Mouse (Mus musculus): ENCODE data around the gene Zfp422. TPM values are rescaled to one million over a fixed set of nuclear protein-coding genes. Genes with fewer than 3 reads are reported as not detected.

Gene Zfp422
- polyA plus RNA-seq, 1 experiment = 32.4 TPM

DNA sequence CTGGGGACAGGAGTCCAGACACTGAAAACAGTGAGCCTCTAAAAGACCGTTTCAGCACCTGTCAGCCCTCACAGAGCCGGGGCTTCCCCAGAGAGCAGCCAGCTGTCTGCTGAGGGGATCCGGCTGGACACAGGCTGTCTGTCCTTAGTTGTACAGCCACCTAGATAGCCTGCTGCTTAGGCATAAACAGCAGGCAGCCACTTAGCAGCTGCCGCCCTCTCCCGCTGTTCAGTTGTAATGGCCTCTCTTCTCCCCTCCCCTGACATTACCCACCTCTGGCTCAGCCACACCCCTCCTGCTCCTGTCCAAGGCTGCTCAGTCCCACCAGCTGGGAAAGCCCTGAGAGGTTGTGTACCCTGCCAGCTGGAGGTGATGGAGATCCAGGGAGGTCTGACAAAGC lies 42.2 kb upstream of the Zfp422 start:
- TF ChIP-seq CTCF (IDR thresholded peaks at IDR 0.05; ENCODE audit: borderline replicate concordance, insufficient read depth, low read depth, low read length) = no peak
- TF ChIP-seq POLR2A (IDR thresholded peaks at IDR 0.05; ENCODE audit: borderline replicate concordance, insufficient read depth, low read length) = no peak
- H3K27me3 ChIP-seq (ENCODE audit: control insufficient read depth, insufficient read depth, low read length) = no peaks in the 10 kb centered on the region; the same call in 1 of the 2 replicates
- H3K4me1 ChIP-seq (ENCODE audit: control insufficient read depth, insufficient read depth, low read length) = 0 out of 2 replicates have a peak, but pooled peaks cover 6% of the 10 kb centered on the region
- DNase-seq = no peak
- H3K27ac ChIP-seq (ENCODE audit: insufficient read depth, low read length) = no peak overlapping the region
- no peak overlapping the region for H3K4me3 ChIP-seq (replicated peaks; ENCODE audit: insufficient read depth, low read depth, low read length)
- 61% methylated on average over 5 of the region's 5 CpGs for WGBS

GRCm38 (mm10) chr6:116670144-116670543 lies 41.3 kb upstream of the Zfp422 start:
- no peak overlapping the region for H3K4me3 ChIP-seq (replicated peaks; ENCODE audit: insufficient read depth, low read depth, low read length)
- 23% methylated on average over 6 of the region's 6 CpGs for WGBS
- H3K4me1 ChIP-seq (ENCODE audit: control insufficient read depth, insufficient read depth, low read length) = 0 out of 2 replicates have a peak, but pooled peaks cover 6% of the 10 kb centered on the region
- no peak for TF ChIP-seq CTCF (IDR thresholded peaks at IDR 0.05; ENCODE audit: borderline replicate concordance, insufficient read depth, low read depth, low read length)
- no peak for TF ChIP-seq POLR2A (IDR thresholded peaks at IDR 0.05; ENCODE audit: borderline replicate concordance, insufficient read depth, low read length)
- H3K27ac ChIP-seq (ENCODE audit: insufficient read depth, low read length) = no peak overlapping the region
- no peaks in the 10 kb centered on the region; the same call in 1 of the 2 replicates for H3K27me3 ChIP-seq (ENCODE audit: control insufficient read depth, insufficient read depth, low read length)
- DNase-seq = peak; percentile 27 to 50

- Histone ChIP-seq H3K27me3 (ENCODE audit: control insufficient read depth, insufficient read depth, low read length) (no peaks in the 10 kb centered on the region; the same call in 1 of the 2 replicates), H3K27ac (ENCODE audit: insufficient read depth, low read length) (no peak overlapping the region), H3K4me1 (ENCODE audit: control insufficient read depth, insufficient read depth, low read length) (0 out of 2 replicates have a peak, but pooled peaks cover 6% of the 10 kb centered on the region), H3K4me3 (replicated peaks; ENCODE audit: insufficient read depth, low read depth, low read length) (no peak overlapping the region)
- DNase-seq = no peak
- WGBS = 62% methylated on average over 11 of the region's 11 CpGs
- TF ChIP-seq POLR2A (IDR thresholded peaks at IDR 0.05; ENCODE audit: borderline replicate concordance, insufficient read depth, low read length) = no peak
- TF ChIP-seq CTCF (IDR thresholded peaks at IDR 0.05; ENCODE audit: borderline replicate concordance, insufficient read depth, low read depth, low read length) = no peak
Observed at GRCm38 (mm10) chr6:116668682-116669470, 40.1 kb upstream of the Zfp422 start.

DNA sequence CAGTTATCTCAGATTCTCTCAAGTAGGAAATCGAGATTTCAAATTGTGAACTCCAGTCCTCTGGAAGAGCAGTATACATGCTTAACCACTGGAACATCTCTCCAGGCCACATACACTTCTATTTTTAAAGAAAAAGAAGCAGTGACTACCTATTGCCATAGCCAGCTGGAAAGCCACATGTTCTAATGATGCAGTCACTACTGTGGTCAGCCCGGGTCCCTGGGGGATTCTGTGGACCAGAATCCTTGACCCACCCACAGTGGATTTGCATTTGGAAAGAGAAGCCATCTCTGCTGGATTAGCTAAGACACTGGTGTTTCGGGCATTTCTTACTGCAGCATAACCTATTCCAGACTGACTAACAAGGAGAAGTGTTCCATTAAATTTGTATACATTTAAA lies 38.6 kb upstream of the Zfp422 start:
- TF ChIP-seq POLR2A (IDR thresholded peaks at IDR 0.05; ENCODE audit: borderline replicate concordance, insufficient read depth, low read length) (no peak), CTCF (IDR thresholded peaks at IDR 0.05; ENCODE audit: borderline replicate concordance, insufficient read depth, low read depth, low read length) (no peak)
- Histone ChIP-seq H3K27me3 (ENCODE audit: control insufficient read depth, insufficient read depth, low read length) (no peaks in the 10 kb centered on the region), H3K27ac (ENCODE audit: insufficient read depth, low read length) (no peak overlapping the region), H3K4me1 (ENCODE audit: control insufficient read depth, insufficient read depth, low read length) (0 out of 2 replicates have a peak, but pooled peaks cover 6% of the 10 kb centered on the region), H3K4me3 (replicated peaks; ENCODE audit: insufficient read depth, low read depth, low read length) (no peak overlapping the region)
- DNase-seq = no peak
- 62% methylated on average over 3 of the region's 3 CpGs for WGBS

GRCm38 (mm10) chr6:116666892-116667291 lies 38.1 kb upstream of the Zfp422 start:
- H3K27ac ChIP-seq (ENCODE audit: insufficient read depth, low read length) = no peak overlapping the region
- TF ChIP-seq CTCF (IDR thresholded peaks at IDR 0.05; ENCODE audit: borderline replicate concordance, insufficient read depth, low read depth, low read length) (no peak), POLR2A (IDR thresholded peaks at IDR 0.05; ENCODE audit: borderline replicate concordance, insufficient read depth, low read length) (no peak)
- H3K4me3 ChIP-seq (replicated peaks; ENCODE audit: insufficient read depth, low read depth, low read length) = no peak overlapping the region
- H3K27me3 ChIP-seq (ENCODE audit: control insufficient read depth, insufficient read depth, low read length) = no peaks in the 10 kb centered on the region
- no peak for DNase-seq
- 0 out of 2 replicates have a peak, but pooled peaks cover 6% of the 10 kb centered on the region for H3K4me1 ChIP-seq (ENCODE audit: control insufficient read depth, insufficient read depth, low read length)
- 63% methylated on average over 3 of the region's 3 CpGs for WGBS

GRCm38 (mm10) chr6:116666085-116666750 lies 37.4 kb upstream of the Zfp422 start:
- Histone ChIP-seq H3K4me3 (replicated peaks; ENCODE audit: insufficient read depth, low read depth, low read length) (no peak overlapping the region), H3K27me3 (ENCODE audit: control insufficient read depth, insufficient read depth, low read length) (no peaks in the 10 kb centered on the region), H3K4me1 (ENCODE audit: control insufficient read depth, insufficient read depth, low read length) (0 out of 2 replicates have a peak, but pooled peaks cover 6% of the 10 kb centered on the region), H3K27ac (ENCODE audit: insufficient read depth, low read length) (no peak overlapping the region)
- 55% methylated on average over 12 of the region's 12 CpGs for WGBS
- DNase-seq = no peak
- no peak for TF ChIP-seq POLR2A (IDR thresholded peaks at IDR 0.05; ENCODE audit: borderline replicate concordance, insufficient read depth, low read length)
- TF ChIP-seq CTCF (IDR thresholded peaks at IDR 0.05; ENCODE audit: borderline replicate concordance, insufficient read depth, low read depth, low read length) = no peak

DNA sequence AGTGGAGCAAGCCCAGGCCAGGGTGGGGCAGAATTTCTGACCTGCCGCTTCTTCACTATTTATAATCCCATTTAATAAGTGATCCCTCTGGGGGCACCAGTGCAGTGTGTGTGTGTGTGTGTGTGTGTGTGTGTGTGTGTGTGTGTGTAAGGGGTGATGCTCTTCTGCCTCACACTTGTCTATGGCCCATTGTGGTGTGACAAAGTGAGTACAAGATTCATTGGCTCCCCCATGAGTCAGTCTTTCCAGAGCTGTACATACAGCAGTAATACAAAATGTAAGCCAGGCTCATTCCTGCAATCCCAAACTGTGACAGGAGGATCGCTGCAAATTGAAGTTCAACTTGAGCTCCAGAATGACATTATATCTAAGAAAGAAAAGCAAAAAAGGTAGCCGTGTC lies 36.0 kb upstream of the Zfp422 start:
- Histone ChIP-seq H3K27ac (ENCODE audit: insufficient read depth, low read length) (no peak overlapping the region), H3K27me3 (ENCODE audit: control insufficient read depth, insufficient read depth, low read length) (no peaks in the 10 kb centered on the region), H3K4me1 (ENCODE audit: control insufficient read depth, insufficient read depth, low read length) (no peaks in the 10 kb centered on the region), H3K4me3 (replicated peaks; ENCODE audit: insufficient read depth, low read depth, low read length) (no peak overlapping the region)
- no peak for DNase-seq
- no peak for TF ChIP-seq POLR2A (IDR thresholded peaks at IDR 0.05; ENCODE audit: borderline replicate concordance, insufficient read depth, low read length)
- no peak for TF ChIP-seq CTCF (IDR thresholded peaks at IDR 0.05; ENCODE audit: borderline replicate concordance, insufficient read depth, low read depth, low read length)
- WGBS = 82% methylated on average over 3 of the region's 3 CpGs
